ENCODE assay signal across 23 mouse cellular contexts in genomic region chr8:124150009-124150408, GRCm38 (mm10).
A peak's percentile ranks its signal among the peaks of the same experiment; 100 is the strongest.
DNase-seq lines count a peak whose midpoint lies in the region; TF ChIP-seq lines count a peak whose summit lies in the region.
"Had no signal": no experiment of that assay in that cellular context is flagged by ENCODE, and none has a peak within 500 bp of the region (broad histone marks: within the 10 kb centered on the region; RNA-seq: fewer than 3 reads in every experiment).

No protein-coding gene starts in this region.

- no peaks in the 10 kb centered on the region for H3K79me2 ChIP-seq in C2C12 (ENCODE audit: control insufficient read depth, insufficient read depth)

- TF ChIP-seq CTCF in C2C12 (IDR thresholded peaks at IDR 0.05; ENCODE audit: control insufficient read depth, insufficient read depth, insufficient read length) = no peak

- DNase-seq in thymus, postnatal 4 days = peak; percentile 2
- DNase-seq in thymus, postnatal 10 days (ENCODE audit: low spot score in 2 of 2) = no peak
- DNase-seq in ZHBTc4 (ENCODE audit: low read depth, low spot score) (peak; percentile 18), MN1 (ENCODE audit: low spot score) (no peak)
- no peak for DNase-seq in ovary, postnatal 36 days (ENCODE audit: low spot score)
- no peak for DNase-seq in embryo, embryonic 10 days (ENCODE audit: low spot score)
- DNase-seq: adrenal gland, postnatal 14 days; cerebellum, adult 11-12 months; cerebellum, postnatal 10 days; gastrocnemius, postnatal 14 days; heart, postnatal 14 days; kidney, adult 9 months; kidney, postnatal 10 days; layer of hippocampus, postnatal 36 days; liver, embryonic 13.5 days; right cerebral cortex, postnatal 4 days; thymus, adult 18-20 months had no signal

- no peaks in the 10 kb centered on the region for H3K27me3 ChIP-seq in C2C12 (ENCODE audit: control insufficient read depth, insufficient read depth, insufficient read length)
- H3K27me3 ChIP-seq: limb, embryonic 15.5 days; liver, embryonic 13.5 days; neural tube, embryonic 12.5 days had no signal

- no peaks in the 10 kb centered on the region for H3K36me3 ChIP-seq in C2C12 (ENCODE audit: control insufficient read depth, insufficient read depth)
- H3K36me3 ChIP-seq: limb, embryonic 10.5 days; limb, embryonic 15.5 days; liver, embryonic 13.5 days; midbrain, embryonic 10.5 days; neural tube, embryonic 12.5 days had no signal

- no peak overlapping the region for H3ac ChIP-seq in C2C12 (ENCODE audit: control insufficient read depth, insufficient read length, low read depth)

- H3K4me3 ChIP-seq in C2C12 (ENCODE audit: insufficient read depth, poor library complexity, severe bottlenecking) = no peak overlapping the region
- H3K4me3 ChIP-seq: forebrain, embryonic 13.5 days; limb, embryonic 10.5 days; limb, embryonic 15.5 days; liver, embryonic 13.5 days; midbrain, embryonic 10.5 days; neural tube, embryonic 12.5 days had no signal

- no peaks in the 10 kb centered on the region for H3K79me3 ChIP-seq in C2C12 (ENCODE audit: low read depth)

TF ChIP-seq in C2C12, 6 proteins besides CTCF, POLR2A, EP300 and RAD21:
- TF ChIP-seq CEBPB (IDR thresholded peaks at IDR 0.05; ENCODE audit: low read depth) (no peak), FOSL1 (IDR thresholded peaks at IDR 0.05; ENCODE audit: insufficient read depth, low read length, poor library complexity, severe bottlenecking) (no peak), MYOG (IDR thresholded peaks at IDR 0.05; ENCODE audit: control insufficient read depth, extremely low read depth, insufficient read length) (no peak), MYOD1 (IDR thresholded peaks at IDR 0.05; ENCODE audit: control insufficient read depth, insufficient read length, low read depth) (no peak), USF1 (IDR thresholded peaks at IDR 0.05; ENCODE audit: low read depth) (peak; percentile 95), MAX (IDR thresholded peaks at IDR 0.05) (peak; percentile 81)

Comparison
In these comparisons a context has a peak if more than half of its experiments do, and no peak if none do; other contexts are left out.
1. DNase-seq: peak in thymus, postnatal 4 days (single experiment) and ZHBTc4 (single experiment); none in thymus, postnatal 10 days (0 of 2), ovary, postnatal 36 days (single experiment), embryo, embryonic 10 days (single experiment) and MN1 (single experiment).